Mouse (Mus musculus) embryo, embryonic 10.5 days (tissue): ENCODE measurements around the gene Cd300lf.
A peak's percentile ranks its signal among the peaks of the same experiment; 100 is the strongest.

Source experiments
- DNase-seq: peaks from one replicate; pipeline ENCODE4 v3.0.0-alpha.2; 2015; ENCODE audit warnings: low spot score

Gene Cd300lf

DNA sequence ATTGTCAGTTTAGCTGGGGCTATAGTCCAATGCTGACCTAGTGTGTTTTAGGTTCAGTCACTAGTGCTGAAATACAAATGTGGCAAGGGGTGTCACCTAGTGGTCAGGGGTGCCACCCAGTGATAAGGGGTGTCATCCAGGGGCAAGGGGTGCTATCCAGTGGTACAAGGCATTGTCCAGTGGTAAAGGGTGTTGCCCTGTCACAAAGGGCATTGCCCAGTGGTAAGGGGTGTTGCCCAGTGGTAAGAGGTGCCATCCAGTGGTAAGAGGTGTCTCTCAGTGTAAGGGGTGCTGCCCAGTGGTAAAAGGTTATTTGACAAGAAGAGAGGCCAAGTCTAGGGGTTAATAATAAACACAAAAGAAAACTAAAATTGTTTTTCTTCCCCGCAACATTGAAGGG lies 56.4 kb downstream of the Cd300lf start:
- DNase-seq = no peak

DNA sequence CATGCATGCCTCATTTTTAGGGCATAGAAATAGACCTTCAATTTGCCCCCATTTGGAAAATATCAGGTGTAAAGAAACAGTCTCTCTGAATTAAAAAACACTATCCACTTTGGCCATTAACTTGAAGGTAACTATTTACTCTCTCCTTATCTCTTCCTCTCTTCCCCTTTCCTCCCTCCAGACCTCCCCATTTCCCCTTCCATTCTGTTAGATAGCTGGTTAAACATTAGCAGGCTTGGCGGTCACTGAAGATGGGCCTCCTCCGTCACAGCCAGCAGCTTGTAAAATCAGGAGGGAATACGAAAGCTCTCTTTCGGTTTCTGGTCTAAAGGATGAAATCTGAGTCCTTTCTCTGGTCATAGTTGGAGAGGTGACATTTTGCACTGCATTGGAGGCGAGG lies 57.9 kb downstream of the Cd300lf start:
- no peak for DNase-seq

DNA sequence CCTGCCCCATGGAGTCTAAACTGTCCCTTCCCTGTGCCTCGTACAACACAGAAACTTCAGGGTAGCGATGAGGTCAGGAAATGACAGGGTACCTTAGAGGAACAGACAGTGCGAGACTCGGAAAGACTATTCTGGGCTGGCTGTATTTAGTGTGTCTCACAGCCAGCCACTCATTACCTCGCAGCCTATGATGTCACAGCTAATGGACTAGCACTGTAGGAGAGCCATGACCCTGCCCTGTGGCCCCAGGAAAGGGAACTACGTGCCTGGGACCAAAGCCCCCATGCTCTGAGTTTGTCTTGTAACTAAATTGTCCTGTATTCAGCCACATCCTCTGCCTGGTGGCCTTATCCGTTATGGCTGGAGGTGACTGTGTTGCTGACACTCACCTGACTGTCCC lies 58.4 kb downstream of the Cd300lf start:
- DNase-seq = no peak

DNA sequence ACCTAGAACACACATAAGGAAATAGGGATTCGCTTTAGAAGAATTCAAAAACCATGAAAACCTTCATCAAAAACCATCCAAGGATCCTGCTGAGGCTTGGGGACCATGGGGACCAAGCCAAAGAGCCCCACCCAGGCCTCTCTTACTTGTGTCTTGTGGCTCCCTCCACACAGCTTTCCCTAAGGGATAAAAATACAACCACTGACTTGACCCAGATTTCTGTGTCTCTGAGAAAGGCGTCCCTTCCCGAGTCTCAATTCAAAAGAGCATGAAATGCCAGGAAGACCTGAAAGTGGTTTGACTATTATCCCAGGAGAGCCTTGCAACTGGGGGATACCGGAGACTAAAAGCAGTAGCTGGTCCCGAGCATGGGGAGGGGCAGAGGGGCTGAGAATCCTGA lies 60.8 kb downstream of the Cd300lf start:
- DNase-seq = no peak

DNA sequence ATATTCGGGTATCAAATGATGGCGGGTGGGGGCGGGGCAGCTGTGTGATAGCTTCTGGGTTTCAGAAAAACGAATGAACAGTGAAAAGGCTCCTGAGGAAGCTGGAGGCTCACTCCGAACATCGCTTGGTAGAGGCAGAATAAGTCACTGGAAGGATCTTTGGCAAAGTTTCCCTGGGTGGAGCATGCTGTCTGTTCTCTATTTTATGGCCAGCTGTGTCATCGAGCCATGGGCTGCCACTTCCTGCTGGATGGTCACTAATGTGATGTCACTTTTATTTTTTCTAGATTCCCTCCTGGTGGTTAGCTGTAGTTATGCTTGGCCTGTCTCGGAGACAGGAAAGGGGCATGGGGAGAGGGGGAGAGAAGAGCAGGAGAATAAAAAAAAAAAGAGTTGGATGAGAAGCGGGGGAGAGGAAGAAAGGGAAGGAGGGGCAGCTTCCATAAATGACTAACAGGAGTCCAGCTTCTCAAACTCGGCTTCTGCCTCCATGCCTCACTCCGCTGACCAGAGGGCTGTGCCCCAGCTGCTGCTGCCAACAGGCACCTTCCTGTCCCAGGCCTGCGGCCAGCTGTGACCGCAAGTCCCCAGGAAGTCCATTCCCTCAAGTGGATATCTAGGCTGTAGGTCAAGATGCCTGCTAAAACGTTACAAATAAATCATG lies 62.0 kb downstream of the Cd300lf start:
- peak; percentile 64 for DNase-seq

DNA sequence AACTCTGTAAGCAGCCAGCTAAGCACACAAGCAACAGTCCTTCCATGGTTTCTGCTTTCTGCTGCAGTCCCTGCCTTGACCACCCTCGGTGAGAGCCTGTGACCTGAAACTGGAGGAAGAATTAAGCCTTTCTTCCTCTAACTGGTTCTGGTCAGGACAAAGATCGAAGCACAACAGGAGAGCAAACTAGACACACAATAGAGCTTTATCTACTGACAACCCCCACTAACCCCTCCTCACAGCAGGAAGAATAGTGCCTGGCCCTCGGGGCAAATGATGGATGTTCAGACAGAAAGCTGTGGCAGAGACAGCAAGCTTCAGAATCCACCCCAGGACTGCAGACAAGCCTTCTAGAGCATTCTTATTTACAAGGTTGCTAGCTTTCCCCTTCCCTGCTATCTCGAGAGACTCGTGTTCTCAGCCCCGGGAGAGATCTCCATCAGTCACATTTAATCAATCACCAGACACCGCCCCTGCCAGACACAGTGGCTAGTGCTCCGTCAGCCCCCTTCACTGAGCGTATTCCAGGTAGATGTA lies 62.7 kb downstream of the Cd300lf start:
- peak; percentile 77 for DNase-seq

DNA sequence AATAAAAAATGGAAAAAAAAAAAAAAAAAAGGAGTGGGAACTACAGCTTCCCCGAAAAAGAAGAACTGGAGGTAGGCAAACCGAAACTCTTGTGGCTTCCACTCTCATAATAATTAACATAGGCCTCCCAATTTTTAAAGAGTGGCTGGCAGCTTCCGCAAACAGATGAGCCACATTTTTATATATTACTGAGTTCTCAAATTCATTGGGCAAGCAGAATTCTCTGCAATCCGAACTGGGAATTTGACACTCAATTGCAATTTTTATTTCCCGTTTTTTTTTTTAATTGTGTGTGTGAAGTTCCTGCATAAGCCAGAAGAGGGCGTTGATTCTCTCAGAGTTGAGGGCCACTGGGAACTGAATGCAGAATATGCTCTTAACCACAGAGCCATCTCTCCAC lies 67.0 kb downstream of the Cd300lf start:
- DNase-seq = no peak
